Mouse (Mus musculus): ENCODE results near the gene Msantd1.

Msantd1 gene

DNA sequence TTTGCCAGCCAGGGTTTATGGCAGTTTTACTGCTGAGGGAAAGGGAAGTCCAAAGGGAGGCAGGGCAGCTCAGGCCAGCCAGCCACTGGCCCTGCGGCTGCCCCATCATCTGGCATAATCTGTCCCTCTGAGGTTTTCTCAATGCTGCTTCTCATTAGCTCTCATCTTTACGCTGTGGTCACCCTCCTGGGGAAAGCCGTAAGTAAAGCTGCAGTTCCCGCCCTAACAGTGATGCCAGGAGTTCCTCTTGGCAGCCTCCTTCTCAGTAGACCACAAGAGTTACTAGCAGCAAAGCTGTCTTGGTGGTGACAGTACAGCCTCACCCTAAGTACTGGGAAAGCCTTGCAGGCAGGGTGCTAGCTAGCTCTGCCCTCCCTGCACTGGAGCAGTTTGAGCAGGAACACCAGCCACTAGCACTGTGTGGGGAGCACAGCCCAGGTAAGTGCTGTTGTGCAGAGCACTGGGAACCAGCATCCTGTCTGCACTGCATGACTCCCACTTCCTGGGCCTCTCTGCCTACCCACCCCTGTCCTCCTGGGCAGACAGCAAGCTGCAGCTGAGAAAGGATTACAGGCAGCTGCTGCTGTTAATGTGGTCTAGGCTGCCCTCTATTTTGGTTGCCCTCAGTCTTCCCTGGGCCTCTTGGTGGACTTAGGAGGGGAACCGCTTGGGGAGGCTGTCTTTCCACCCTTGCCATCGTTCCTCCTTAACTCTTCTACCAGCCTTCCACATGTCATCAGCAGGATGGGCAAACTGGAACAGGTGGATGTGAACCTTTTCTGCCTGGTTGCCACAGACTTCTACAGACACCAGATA lies at the start of gene Msantd1:
Gene Msantd1 (plus strand): TSS at position 103 of the 816 bp plus-strand sequence.
- no peak for DNase-seq (ENCODE audit: low spot score)

DNA sequence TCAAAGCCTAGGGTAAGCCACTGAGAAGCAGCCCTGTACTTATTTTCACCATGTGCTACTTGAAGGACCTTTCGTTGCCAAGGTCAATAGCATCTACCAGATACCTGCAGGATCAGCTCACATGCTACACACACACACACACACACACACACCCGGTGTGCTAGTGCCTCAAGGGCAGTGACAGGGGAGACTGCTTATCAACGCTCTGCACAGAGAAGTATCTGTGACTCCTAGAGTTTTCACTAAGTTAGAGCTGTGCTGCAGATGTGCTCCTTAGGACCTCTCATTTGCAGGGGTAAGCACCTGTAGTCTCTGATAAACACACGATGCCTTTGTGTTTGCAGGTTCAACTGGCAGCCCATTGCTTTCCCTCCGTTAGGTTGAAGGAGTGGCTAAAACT lies 42.4 kb upstream of the Msantd1 start:
- peak; percentile 32 for DNase-seq (ENCODE audit: low spot score)

DNA sequence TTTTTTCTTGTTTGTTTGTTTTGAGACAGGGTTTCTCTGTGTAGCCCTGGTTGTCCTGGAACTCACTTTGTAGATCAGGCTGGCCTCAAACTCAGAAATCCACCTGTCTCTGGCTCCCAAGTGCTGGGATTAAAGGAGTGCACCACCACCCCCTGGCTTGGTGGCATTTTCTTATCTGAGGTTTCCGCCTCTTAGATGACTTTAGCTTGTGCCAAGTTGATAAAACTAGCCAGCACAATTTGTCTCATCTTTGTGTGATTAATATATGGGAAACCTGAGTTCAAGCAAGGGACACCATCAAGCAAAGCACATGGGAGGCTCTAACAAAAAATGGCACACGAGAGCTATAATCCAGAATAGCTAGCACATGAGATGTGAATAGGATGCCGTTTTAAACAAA lies 27.5 kb upstream of the Msantd1 start:
- peak; percentile 53 for DNase-seq (ENCODE audit: low spot score)

DNA sequence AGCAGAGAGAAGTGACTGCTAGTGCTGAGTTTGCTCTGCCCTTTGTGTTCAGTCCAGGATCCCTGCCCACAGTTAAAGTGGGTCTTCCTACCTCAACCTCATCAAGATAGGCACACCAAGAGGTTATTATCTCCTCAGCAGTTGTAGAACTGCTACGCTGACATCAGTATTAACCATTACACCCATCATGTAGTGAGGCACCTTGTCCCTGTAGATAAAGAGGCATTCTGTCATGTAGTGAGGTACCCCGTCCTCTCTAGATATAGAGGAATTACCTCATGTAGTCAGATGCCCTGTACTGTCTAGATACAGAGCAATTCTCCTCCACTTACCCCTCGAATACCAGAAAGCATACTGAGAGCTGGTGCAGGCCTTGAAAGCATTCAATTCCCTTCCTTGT lies 26.8 kb upstream of the Msantd1 start:
- peak; percentile 76 for DNase-seq (ENCODE audit: low spot score)

DNA sequence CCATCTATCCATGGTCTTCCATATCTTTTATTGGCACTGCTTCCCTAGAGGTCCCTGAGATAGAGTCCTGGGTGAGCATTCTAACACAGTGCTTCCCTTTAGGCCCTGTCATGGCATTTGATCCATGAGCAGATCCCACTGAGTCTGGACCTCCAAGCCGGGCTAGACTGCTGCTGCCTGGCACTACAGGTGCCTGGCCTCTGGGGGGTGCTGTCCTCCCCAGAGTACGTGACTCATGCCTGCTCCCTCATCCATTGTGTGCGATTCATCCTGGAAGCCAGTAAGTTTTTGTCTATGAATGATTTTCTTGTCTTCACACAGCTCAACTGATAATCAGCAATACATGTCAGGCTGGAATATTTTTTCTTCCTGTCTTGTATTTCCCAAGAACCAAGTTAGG lies 22.6 kb upstream of the Msantd1 start:
- DNase-seq (ENCODE audit: low spot score), result peak; percentile 26

DNA sequence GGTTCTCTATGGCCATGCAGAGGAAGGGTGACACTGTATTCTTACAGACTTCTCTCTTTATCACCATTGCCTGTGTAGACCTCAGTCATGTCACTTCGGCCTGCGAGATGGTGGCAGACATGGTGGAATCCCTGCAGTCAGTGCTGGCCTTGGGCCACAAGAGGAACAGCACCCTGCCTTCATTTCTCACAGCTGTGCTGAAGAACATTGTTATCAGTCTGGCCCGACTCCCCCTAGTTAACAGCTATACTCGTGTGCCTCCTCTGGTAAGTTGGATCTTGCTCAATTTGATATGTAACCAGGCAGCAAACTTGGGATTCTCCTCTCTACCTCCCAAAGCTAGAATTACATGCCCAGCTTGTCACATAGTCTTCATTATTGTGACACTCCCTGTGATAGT lies 18.6 kb upstream of the Msantd1 start:
- DNase-seq (ENCODE audit: low spot score), result no peak

DNA sequence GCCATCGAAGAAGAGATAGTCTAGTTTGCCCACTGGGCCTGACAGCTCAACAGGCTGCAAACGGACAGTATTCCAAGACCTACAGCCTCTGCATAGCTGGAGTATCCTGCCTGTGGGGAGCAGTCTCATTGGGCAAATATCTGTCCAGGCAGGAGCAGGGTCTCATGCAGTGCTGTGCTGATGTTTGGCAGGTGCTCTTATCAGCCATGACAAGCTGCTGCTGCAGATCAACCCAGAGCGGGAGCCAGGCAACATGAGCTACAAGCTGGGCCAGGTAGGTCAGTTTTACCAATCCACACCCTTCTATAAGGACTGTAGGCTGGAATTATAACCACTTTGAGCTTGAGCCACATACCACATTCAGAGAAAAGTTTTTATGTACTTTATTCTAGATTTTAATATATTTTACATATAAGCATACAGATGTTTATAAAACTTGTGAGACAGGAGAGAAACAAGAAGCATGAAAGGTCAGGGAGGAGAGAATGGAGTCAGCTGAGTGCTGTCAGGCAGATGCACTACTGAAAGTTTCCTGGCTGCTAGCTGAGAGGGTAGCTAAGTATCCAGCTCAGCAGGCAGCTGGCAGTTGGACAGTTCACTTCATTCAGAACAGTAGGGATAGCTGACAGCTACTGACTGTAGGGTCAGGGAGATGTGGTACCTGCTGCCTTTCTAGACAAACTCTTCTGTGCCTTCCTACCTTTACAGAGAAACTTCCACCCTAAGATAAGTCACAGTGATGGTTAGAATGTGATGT lies 10.9 kb upstream of the Msantd1 start:
- peak; percentile 66 for DNase-seq (ENCODE audit: low spot score)

DNA sequence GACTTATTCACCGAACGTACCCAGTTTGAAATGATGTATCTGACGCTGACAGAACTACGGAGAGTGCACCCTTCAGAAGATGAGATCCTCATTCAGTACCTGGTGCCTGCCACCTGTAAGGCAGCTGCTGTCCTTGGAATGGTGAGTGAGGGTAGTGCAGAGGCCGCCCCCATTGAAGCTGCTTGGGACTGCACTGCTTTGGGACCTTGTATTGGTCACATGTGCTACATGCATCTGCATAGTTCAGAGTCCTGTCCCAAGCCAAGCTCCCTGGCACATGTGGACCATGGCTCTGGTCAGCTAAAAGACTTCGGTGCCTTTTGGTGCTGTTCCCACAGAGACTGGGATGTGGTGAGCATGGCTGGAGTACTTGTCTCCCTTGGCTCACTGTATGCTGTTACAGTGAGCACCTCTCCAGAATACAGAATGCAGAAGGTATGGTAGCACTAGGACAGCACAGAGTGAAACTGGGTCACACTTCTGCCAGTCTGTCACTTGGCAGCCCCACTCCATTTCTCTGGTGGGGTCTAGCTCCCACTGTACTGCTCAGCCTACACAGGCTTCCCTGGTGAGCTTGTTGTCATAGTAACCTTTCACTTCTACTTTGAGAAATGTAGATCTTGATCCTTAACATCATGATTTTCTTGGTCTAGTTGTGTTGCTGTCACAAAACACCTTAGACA lies 7.9 kb upstream of the Msantd1 start:
- DNase-seq (ENCODE audit: low spot score), result no peak

DNA sequence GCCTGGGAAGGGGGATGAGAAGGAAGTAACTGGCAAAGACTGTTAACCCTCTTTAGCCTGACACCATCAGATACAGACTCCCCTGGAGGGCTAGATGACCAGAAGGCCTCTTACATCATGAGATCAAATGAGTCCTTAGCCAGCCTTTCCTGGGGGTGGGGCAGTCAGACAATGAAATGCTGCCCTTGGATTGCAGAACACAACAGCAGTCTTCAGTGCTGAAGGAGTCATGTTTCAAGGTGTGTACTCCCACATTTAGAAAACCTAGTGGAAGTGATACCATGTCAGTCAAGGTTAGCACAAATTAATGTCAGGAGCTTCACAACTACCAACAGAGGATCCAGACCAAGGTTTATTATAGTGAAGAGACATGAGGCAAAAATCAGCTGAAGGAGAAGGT lies 5.4 kb upstream of the Msantd1 start:
- DNase-seq (ENCODE audit: low spot score), result no peak

DNA sequence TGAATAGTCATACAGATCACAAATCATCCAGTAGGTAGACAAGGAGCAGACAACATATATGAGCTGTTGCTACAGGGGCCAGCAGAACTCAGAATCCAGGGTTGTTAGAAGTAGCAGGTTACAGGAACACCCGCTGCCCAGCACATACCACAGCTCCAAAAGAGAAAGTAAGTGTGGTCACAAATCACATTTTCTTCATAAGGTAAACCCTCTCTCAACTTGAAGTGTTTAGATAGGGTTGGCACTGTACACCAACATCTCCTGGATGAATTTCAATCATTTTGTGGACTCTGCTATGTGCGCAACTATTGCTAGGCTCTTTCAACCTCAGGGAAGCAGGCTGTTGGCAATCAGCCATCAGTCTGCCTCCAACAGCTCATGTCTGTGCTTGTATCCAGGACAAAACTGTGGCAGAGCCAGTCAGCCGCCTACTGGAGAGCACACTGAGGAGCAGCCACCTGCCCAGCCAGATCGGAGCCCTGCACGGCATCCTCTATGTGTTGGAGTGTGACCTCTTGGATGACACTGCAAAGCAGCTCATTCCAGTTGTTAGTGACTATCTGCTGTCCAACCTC lies 4.9 kb upstream of the Msantd1 start:
- no peak for DNase-seq (ENCODE audit: low spot score)

DNA sequence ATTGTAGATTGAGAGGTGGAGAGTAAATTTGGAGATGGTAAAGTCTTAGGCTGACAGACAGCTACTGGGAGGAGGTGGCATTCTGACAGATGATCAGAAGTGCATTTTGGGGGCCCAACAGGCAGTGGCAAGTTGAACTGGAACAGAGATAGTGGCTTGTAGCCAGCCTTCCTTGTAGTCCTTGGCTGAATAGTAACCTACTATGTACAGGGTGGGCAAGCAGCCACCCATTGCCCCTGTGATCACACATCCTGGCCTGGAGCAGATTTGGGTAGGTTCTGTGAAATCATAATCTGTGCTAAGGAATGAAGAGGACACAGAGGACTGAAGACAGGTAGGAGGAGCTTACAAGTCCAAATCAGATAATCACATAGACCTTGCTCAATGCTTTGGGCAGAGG lies 3.4 kb upstream of the Msantd1 start:
- DNase-seq (ENCODE audit: low spot score), result no peak

DNA sequence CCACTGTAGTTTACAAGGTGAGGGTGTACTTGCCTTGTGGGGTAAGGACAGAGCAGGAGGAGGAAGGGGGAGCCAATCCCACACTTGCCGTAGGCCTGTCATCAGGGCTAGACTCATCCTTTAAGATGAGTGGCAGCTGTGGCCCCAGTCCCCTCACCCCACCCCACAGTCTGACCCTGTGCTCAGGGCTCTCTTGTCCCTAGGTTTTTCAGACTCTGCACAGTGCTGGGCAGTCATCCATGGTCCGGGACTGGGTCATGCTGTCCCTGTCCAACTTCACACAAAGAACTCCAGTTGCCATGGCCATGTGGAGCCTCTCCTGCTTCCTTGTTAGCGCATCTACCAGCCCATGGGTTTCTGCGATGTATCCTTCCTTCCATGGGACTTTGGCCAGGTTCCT lies 582 bp upstream of the Msantd1 start:
- DNase-seq (ENCODE audit: low spot score), result no peak

DNA sequence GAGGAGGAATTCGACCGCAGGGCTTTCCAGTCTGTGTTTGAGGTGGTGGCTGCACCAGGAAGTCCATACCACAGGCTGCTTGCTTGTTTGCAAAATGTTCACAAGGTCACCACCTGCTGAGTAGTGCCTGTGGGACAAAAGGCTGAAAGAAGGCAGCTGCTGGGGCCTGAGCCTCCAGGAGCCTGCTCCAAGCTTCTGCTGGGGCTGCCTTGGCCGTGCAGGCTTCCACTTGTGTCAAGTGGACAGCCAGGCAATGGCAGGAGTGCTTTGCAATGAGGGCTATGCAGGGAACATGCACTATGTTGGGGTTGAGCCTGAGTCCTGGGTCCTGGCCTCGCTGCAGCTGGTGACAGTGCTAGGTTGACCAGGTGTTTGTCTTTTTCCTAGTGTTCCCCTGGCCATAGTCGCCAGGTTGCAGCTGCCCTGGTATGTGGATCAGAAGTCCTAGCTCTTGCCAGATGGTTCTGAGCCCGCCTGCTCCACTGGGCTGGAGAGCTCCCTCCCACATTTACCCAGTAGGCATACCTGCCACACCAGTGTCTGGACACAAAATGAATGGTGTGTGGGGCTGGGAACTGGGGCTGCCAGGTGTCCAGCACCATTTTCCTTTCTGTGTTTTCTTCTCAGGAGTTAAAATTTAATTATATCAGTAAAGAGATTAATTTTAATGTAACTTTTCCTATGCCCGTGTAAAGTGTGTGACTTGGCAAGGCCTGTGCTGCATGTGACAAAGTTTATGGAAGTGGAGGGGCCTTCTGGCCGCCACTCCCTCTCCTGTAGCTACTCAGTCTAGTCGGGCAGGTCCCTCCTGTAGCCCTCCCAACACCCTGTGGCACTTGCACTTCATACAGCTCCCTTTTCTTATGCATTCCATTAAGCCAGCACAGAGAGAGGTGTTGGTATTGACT lies 1.2 kb downstream of the Msantd1 start:
- DNase-seq (ENCODE audit: low spot score), result no peak

DNA sequence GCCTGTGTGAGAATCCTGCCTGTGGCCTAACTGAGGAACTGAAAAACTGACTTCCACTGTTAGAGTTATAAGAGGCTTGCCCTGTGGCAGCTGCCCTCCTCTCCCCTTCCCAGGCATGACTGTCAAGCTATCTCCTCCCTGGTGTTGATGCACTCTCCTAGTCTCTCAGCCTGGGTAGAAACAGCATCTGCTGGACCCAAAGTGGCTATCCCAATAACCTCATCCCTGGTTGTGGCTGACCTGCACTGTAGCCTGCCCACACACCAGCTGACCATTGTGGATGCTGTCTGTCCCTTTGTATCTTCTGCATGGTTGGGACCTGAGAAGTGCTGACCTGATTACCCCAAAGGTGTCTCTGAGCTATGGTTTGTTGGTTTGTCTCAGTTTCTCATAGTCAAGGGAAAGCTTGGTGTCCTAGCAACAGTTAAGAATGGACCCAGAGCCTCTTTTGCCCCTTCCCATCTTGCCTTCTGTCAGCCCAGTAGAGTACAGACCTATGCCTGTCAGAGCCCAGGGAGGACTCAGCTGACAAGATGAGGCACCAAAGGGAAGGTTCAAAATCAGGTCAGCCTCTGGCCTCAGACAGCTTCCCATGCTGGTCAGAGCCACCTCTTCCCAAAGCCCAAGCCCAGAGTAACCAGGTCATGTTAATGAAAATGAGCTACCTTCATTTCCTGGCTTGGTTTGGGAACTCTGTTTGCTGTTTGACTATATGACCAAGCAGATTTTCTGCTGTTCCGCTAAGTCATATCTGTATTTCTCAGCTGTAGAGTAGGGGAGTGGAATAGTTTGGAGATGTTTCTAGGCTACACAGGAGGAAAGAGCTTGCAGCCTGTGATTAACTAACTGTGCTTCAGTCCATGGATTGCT lies 2.1 kb downstream of the Msantd1 start:
- peak; percentile 69 for DNase-seq (ENCODE audit: low spot score)

DNA sequence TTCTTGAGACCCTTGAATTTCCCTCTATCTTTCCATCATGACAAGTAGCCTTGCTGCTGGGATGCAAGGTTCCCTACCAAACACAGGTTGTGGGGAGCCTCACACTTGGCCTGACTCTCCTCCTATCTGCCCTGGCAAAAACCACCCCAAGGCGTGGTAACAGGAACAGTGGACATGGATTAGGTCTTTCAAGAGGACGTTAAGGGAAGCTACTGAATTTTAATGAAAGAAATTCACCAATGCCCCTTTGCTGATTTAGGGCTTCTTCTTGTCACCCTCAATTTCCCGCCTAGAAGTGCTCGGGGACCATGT lies 2.6 kb downstream of the Msantd1 start:
- DNase-seq (ENCODE audit: low spot score), result peak; percentile 21

DNA sequence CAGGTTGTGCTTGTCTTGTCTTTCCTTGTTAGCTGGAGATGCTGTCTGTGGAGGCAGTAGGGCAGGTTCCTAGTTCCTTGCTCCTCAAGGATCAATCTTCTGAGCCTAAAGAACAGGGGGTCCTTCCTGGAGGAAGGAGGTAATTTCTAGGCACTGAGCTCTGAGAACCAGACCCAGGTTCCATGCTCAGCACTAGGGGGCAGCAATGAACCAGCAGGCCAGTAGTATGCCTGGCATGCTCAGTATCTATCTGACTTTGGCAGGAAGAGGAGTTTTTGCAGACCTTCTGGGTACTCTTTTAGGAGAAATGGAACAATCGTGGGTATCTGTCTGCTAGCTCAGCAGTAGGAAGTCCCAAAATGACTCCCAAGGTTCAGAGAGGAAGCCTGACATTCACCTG lies 8.0 kb downstream of the Msantd1 start:
- DNase-seq (ENCODE audit: low spot score), result peak; percentile 75

DNA sequence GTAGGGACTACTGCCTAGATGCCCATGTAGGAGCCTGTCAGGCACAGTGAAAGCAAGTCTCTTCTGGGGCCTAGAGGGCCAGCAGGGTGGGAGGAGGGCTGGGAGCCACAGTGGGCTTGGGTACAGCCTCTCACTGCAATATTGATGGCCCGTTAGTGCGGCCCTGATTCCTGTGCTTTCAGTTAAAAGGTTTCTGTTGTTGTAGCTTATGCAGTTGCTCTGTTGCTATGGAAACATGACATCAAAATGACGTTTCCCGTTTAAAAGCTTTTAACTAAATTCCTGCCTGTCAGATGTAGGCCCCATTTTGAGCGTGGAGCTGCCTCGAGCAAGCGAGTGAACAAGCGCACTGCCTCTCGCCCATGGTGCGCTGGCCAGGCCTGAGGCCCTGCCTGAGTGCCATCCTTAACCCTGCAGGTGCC lies 9.4 kb downstream of the Msantd1 start:
- DNase-seq (ENCODE audit: low spot score), result no peak

DNA sequence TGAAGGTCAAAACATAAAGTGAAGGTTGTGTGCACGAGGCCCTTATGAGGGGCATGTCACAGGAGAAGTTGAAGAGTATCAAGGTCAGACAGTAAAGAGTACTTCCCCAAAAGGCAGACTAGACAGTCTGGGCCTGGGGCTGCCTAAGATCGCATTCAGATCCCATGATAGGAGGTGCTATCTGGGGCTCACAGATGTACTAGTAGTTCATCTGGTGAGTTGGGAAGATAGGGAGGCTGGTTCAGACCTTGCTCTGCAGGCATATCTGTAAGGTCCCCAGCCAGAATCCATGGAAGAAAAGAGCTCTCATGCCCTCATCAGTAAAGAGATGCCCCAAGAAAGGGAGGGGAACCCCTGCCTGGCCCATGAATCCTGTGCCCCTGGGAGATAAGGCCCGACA lies 11.0 kb downstream of the Msantd1 start:
- DNase-seq (ENCODE audit: low spot score), result no peak

DNA sequence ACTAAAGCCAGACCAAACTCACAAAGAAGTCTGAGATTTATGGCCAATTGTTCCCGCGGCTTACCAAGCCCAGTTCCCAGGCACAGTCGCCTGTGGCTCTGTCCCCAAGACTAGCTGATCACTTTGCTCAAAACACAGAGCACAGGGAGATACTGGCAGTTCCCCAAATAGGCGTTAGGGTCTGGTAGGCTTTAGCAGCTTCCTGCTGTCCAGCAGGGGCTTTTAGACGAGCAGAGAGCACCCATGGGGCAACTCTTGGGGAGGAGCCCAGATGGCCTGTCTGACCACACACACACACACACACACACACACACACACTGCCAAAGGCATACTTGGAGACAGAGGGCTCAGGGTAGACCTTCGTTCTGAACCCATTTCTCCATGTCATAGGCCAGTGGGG lies 14.7 kb downstream of the Msantd1 start:
- DNase-seq (ENCODE audit: low spot score), result no peak

DNA sequence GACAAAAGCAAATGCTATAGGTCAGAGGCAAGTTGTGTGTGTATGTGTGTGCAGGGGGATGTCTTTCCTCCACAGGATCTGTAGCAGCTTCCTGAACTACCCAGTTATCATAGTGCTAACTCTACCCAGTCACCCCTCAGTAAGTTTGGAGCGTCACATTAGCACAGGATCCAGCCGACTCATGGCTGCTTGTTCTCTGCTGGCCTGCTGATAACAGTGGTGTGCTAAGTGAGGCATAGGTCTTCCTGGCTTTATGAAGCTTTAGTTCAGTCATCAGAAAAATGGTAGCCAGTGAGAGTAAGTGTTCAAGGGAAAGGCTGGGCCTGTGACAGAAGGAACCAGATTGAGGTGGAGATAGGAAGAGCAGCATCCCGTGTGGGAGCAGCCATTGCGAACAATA lies 16.1 kb downstream of the Msantd1 start:
- peak; percentile 67 for DNase-seq (ENCODE audit: low spot score)

DNA sequence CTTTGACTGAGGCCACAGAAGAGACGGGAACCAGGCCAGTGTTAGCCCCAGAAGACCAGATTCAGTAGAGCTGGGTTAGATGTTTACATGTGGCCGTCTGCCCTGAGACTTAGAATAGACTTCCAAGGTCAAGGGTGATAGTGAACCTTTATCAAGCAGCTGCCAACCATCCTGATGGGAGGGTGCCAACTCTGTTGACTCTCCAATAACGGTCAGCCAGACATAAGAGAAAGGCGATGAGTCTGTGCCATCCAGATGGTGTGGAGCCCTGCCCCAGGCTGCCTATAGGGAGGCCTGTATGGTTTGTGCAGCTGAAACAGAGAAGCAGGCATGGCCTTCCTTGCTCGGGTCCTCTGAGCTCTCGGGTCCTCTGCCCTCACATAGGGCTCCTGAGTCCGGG lies 16.7 kb downstream of the Msantd1 start:
- DNase-seq (ENCODE audit: low spot score), result no peak
